Mouse (Mus musculus): ENCODE measurements at regions not wholly inside any gene's neighbourhood (a gene's known extent, or its start where the extent isn't known, plus 50 kb on each side); places are given as distances from the start of the nearest gene placed in this dataset.
A peak's percentile ranks its signal among the peaks of the same experiment; 100 is the strongest.

- DNase-seq (ENCODE audit: low read depth, low spot score), result peak; percentile 38
These were observed 502.7 kb upstream of the Smim15 start for GRCm38 (mm10) chr13:107541635-107541955.

- DNase-seq (ENCODE audit: low read depth, low spot score), result no peak
These were observed 503.2 kb upstream of the Smim15 start for GRCm38 (mm10) chr13:107540784-107541634.

- DNase-seq (ENCODE audit: low read depth, low spot score), result no peak
These were observed 503.9 kb upstream of the Smim15 start for GRCm38 (mm10) chr13:107540305-107540704.

- no peak for DNase-seq (ENCODE audit: low read depth, low spot score)
These were observed 504.4 kb upstream of the Smim15 start for GRCm38 (mm10) chr13:107539867-107540266.

- no peak for DNase-seq (ENCODE audit: low read depth, low spot score)
These were observed 504.9 kb upstream of the Smim15 start for GRCm38 (mm10) chr13:107539326-107539725.

GRCm38 (mm10) chr13:107535213-107535612 lies 509.0 kb upstream of the Smim15 start:
- no peak for DNase-seq (ENCODE audit: low read depth, low spot score)

GRCm38 (mm10) chr13:107533323-107533722 lies 510.9 kb upstream of the Smim15 start:
- no peak for DNase-seq (ENCODE audit: low read depth, low spot score)

GRCm38 (mm10) chr13:107531528-107531927 lies 509.6 kb upstream of the Kif2a start:
- DNase-seq (ENCODE audit: low read depth, low spot score), result no peak

- no peak for DNase-seq (ENCODE audit: low read depth, low spot score)
These were observed 509.1 kb upstream of the Kif2a start for GRCm38 (mm10) chr13:107531026-107531425.

- DNase-seq (ENCODE audit: low read depth, low spot score), result no peak
These were observed 508.5 kb upstream of the Kif2a start for GRCm38 (mm10) chr13:107530392-107530791.

GRCm38 (mm10) chr13:107528724-107529456 lies 507.0 kb upstream of the Kif2a start:
- DNase-seq (ENCODE audit: low read depth, low spot score), result no peak

GRCm38 (mm10) chr13:107522942-107523341 lies 501.0 kb upstream of the Kif2a start:
- DNase-seq (ENCODE audit: low read depth, low spot score), result no peak

- no peak for DNase-seq (ENCODE audit: low read depth, low spot score)
These were observed 492.3 kb upstream of the Kif2a start for GRCm38 (mm10) chr13:107514236-107514635.

- no peak for DNase-seq (ENCODE audit: low read depth, low spot score)
These were observed 491.6 kb upstream of the Kif2a start for GRCm38 (mm10) chr13:107513274-107514146.

- DNase-seq (ENCODE audit: low read depth, low spot score), result no peak
These were observed 485.4 kb upstream of the Kif2a start for GRCm38 (mm10) chr13:107507336-107507735.

GRCm38 (mm10) chr13:107506832-107507231 lies 484.9 kb upstream of the Kif2a start:
- DNase-seq (ENCODE audit: low read depth, low spot score), result no peak

- no peak for DNase-seq (ENCODE audit: low read depth, low spot score)
These were observed 483.4 kb upstream of the Kif2a start for GRCm38 (mm10) chr13:107505318-107505717.

GRCm38 (mm10) chr13:107502261-107502660 lies 480.3 kb upstream of the Kif2a start:
- no peak for DNase-seq (ENCODE audit: low read depth, low spot score)

- no peak for DNase-seq (ENCODE audit: low read depth, low spot score)
These were observed 479.0 kb upstream of the Kif2a start for GRCm38 (mm10) chr13:107500776-107501489.

- DNase-seq (ENCODE audit: low read depth, low spot score), result no peak
These were observed 477.4 kb upstream of the Kif2a start for GRCm38 (mm10) chr13:107499296-107499695.

- DNase-seq (ENCODE audit: low read depth, low spot score), result no peak
These were observed 473.3 kb upstream of the Kif2a start for GRCm38 (mm10) chr13:107495161-107495732.
